Comparison of ENCODE assay signal across 8 mouse cellular contexts in genomic region chr16:30184591-30185265, GRCm38 (mm10).
DNase-seq lines count a peak whose midpoint lies in the region; ATAC-seq lines count a peak whose summit lies in the region.
"Had no signal": no experiment of that assay in that cellular context is flagged by ENCODE, and none has a peak within 500 bp of the region (broad histone marks: within the 10 kb centered on the region; RNA-seq: fewer than 3 reads in every experiment).

No protein-coding gene starts in this region.

- no peak overlapping the region for H3K9ac ChIP-seq in intestine, embryonic 15.5 days

- H3K4me2 ChIP-seq in intestine, embryonic 15.5 days (replicated peaks), result peak overlapping the region; percentile 31; the same call in 1 of the 2 replicates

- peak; percentile 63 for ATAC-seq in intestine, embryonic 15.5 days

- WGBS in embryonic facial prominence, embryonic 10.5 days, result 21% methylated on average over 18 of the region's 18 CpGs
- WGBS in intestine, embryonic 15.5 days, result 19% methylated on average over 18 of the region's 18 CpGs
- 8% methylated on average over 18 of the region's 18 CpGs for WGBS in macrophage (ENCODE audit: missing documents)

- H3K4me3 ChIP-seq in embryonic facial prominence, embryonic 10.5 days, result peak overlapping the region; percentile 27; the same call in 1 of the 2 replicates
- H3K4me3 ChIP-seq in intestine, embryonic 15.5 days (replicated peaks), result no peak overlapping the region
- no peak overlapping the region for H3K4me3 ChIP-seq in macrophage (ENCODE audit: inconsistent target)
- H3K4me3 ChIP-seq: erythroblast, embryonic 14.5 days had no signal

- H3K79me2 ChIP-seq in macrophage (ENCODE audit: inconsistent target), result no peaks in the 10 kb centered on the region

- H3K27me3 ChIP-seq in embryonic facial prominence, embryonic 10.5 days (replicated peaks; ENCODE audit: low read depth, poor library complexity, severe bottlenecking), result peaks cover 87% of the 10 kb centered on the region
- no peaks in the 10 kb centered on the region for H3K27me3 ChIP-seq in intestine, embryonic 15.5 days (replicated peaks)

- H3K4me1 ChIP-seq in embryonic facial prominence, embryonic 10.5 days, result peaks cover 65% of the 10 kb centered on the region
- peaks cover 38% of the 10 kb centered on the region for H3K4me1 ChIP-seq in intestine, embryonic 15.5 days (replicated peaks)

- no peaks in the 10 kb centered on the region for H3K36me3 ChIP-seq in embryonic facial prominence, embryonic 10.5 days (replicated peaks)
- H3K36me3 ChIP-seq in intestine, embryonic 15.5 days, result no peaks in the 10 kb centered on the region
- no peaks in the 10 kb centered on the region for H3K36me3 ChIP-seq in macrophage (ENCODE audit: inconsistent target)

- H3K9me3 ChIP-seq in embryonic facial prominence, embryonic 10.5 days, result no peaks in the 10 kb centered on the region
- no peaks in the 10 kb centered on the region for H3K9me3 ChIP-seq in intestine, embryonic 15.5 days

- peak; percentile 63 for DNase-seq in adrenal gland, adult 8-10 months
- DNase-seq in embryonic facial prominence, embryonic 10.5 days (ENCODE audit: low spot score), result peak; percentile 78
- peak; percentile 100 for DNase-seq in heart, adult 11 months
- peak; percentile 61 to 66 for DNase-seq in left cerebral cortex, postnatal 25 days (ENCODE audit: low spot score in 2 of 2)
- peak; percentile 44 for DNase-seq in right cerebral cortex, postnatal 4 days

- H3K27ac ChIP-seq in embryonic facial prominence, embryonic 10.5 days (replicated peaks), result peak overlapping the region; percentile 77
- peak overlapping the region; percentile 78 for H3K27ac ChIP-seq in intestine, embryonic 15.5 days
- peak overlapping the region; percentile 74 for H3K27ac ChIP-seq in macrophage

- intact Hi-C loops in left cerebral cortex, postnatal 25 days (cut with DNase I), result no loop called here

Comparison
In these comparisons a context has a peak if more than half of its experiments do, and no peak if none do; other contexts are left out.
1. DNase-seq: peak in every context shown above with its lines; median percentile 100 in heart, adult 11 months; 78 in embryonic facial prominence, embryonic 10.5 days; 64 in left cerebral cortex, postnatal 25 days; 63 in adrenal gland, adult 8-10 months; 44 in right cerebral cortex, postnatal 4 days.